Mouse (Mus musculus): ENCODE measurements around the gene Nr3c2. TPM values are rescaled to one million over a fixed set of nuclear protein-coding genes. Genes with fewer than 3 reads are reported as not detected.

The Nr3c2 gene
- polyA plus RNA-seq, 1 experiment from 2014 or later = 1.2 TPM

- DNase-seq (ENCODE audit: low spot score, missing footprints) (no peak), ATAC-seq (ENCODE audit: low FRiP score) (no peak)
- H3K4me3 ChIP-seq (ENCODE audit: low read depth, low read length) = no peak overlapping the region
- no peaks in the 10 kb centered on the region for H3K36me3 ChIP-seq (ENCODE audit: control insufficient read depth, insufficient read depth, low read length)
- H3K27me3 ChIP-seq (ENCODE audit: control insufficient read depth, insufficient read depth, low read length) = no peaks in the 10 kb centered on the region
- no peaks in the 10 kb centered on the region for H3K4me1 ChIP-seq (ENCODE audit: control insufficient read depth, insufficient read depth, low read length)
- no peak overlapping the region for H3K27ac ChIP-seq (ENCODE audit: low read depth, low read length)
- 89% methylated on average over 4 of the region's 4 CpGs for WGBS
- H3K9ac ChIP-seq (ENCODE audit: low read length) = no peak overlapping the region
- H3K4me2 ChIP-seq = no peak overlapping the region
- no peaks in the 10 kb centered on the region for H3K9me3 ChIP-seq (ENCODE audit: control insufficient read depth, low read length)
Observed at GRCm38 (mm10) chr8:77169757-77170438, 270.7 kb downstream of the Nr3c2 start.

- Histone ChIP-seq H3K9me3 (ENCODE audit: control insufficient read depth, low read length) (no peaks in the 10 kb centered on the region), H3K9ac (ENCODE audit: low read length) (no peak overlapping the region), H3K27me3 (ENCODE audit: control insufficient read depth, insufficient read depth, low read length) (no peaks in the 10 kb centered on the region), H3K4me1 (ENCODE audit: control insufficient read depth, insufficient read depth, low read length) (no peaks in the 10 kb centered on the region), H3K36me3 (ENCODE audit: control insufficient read depth, insufficient read depth, low read length) (no peaks in the 10 kb centered on the region), H3K4me3 (ENCODE audit: low read depth, low read length) (no peak overlapping the region), H3K27ac (ENCODE audit: low read depth, low read length) (no peak overlapping the region), H3K4me2 (no peak overlapping the region)
- DNase-seq (ENCODE audit: low spot score, missing footprints) (no peak), ATAC-seq (ENCODE audit: low FRiP score) (no peak)
- WGBS = 92% methylated on average over 4 of the region's 4 CpGs
Observed at GRCm38 (mm10) chr8:77170439-77170759, 271.2 kb downstream of the Nr3c2 start.

DNA sequence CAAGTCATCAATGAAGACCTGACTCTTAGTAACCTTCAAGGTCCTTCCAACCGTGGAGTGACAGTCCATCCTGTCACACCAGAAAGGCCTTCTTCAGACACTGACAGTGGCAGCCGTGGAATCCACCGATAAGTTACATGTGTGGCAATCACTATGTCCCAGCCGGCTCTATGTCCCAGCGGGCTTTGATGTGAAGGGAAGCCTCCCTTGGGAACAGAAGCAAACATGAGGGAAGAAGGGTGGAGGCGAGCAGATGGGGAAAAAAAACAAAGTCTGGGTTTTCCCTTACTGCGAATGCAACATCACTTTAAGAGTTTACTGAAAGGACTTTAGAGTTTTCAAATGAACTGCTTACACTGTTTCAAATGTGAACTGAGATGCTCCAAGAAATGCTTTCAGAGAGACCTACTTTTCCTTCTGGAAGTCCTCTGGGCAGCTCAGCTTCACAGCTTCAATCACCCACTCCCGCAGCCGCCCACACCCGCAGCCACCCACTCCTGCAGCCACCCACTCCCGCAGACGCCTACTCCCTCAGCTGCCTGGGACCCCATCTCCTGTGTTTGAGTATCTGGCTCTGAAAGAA, 273.9 kb downstream of the Nr3c2 start:
- ATAC-seq (ENCODE audit: low FRiP score) = no peak
- H3K9ac ChIP-seq (ENCODE audit: low read length) = no peak overlapping the region
- H3K27me3 ChIP-seq (ENCODE audit: control insufficient read depth, insufficient read depth, low read length) = no peaks in the 10 kb centered on the region
- no peaks in the 10 kb centered on the region for H3K36me3 ChIP-seq (ENCODE audit: control insufficient read depth, insufficient read depth, low read length)
- no peak overlapping the region for H3K4me2 ChIP-seq
- H3K9me3 ChIP-seq (ENCODE audit: control insufficient read depth, low read length) = no peaks in the 10 kb centered on the region
- no peaks in the 10 kb centered on the region for H3K4me1 ChIP-seq (ENCODE audit: control insufficient read depth, insufficient read depth, low read length)
- no peak overlapping the region for H3K27ac ChIP-seq (ENCODE audit: low read depth, low read length)
- H3K4me3 ChIP-seq (ENCODE audit: low read depth, low read length) = no peak overlapping the region
- DNase-seq (ENCODE audit: low spot score, missing footprints) = no peak
- 67% methylated on average over 12 of the region's 12 CpGs for WGBS

- no peak overlapping the region for H3K27ac ChIP-seq (ENCODE audit: low read depth, low read length)
- no peaks in the 10 kb centered on the region for H3K27me3 ChIP-seq (ENCODE audit: control insufficient read depth, insufficient read depth, low read length)
- no peaks in the 10 kb centered on the region for H3K36me3 ChIP-seq (ENCODE audit: control insufficient read depth, insufficient read depth, low read length)
- no peak overlapping the region for H3K4me3 ChIP-seq (ENCODE audit: low read depth, low read length)
- H3K4me1 ChIP-seq (ENCODE audit: control insufficient read depth, insufficient read depth, low read length) = no peaks in the 10 kb centered on the region
- H3K9ac ChIP-seq (ENCODE audit: low read length) = no peak overlapping the region
- H3K9me3 ChIP-seq (ENCODE audit: control insufficient read depth, low read length) = no peaks in the 10 kb centered on the region
- no peak overlapping the region for H3K4me2 ChIP-seq
- 41% methylated on average over 3 of the region's 3 CpGs for WGBS
- DNase-seq (ENCODE audit: low spot score, missing footprints) (no peak), ATAC-seq (ENCODE audit: low FRiP score) (no peak)
Observed at GRCm38 (mm10) chr8:77173736-77174135, 274.5 kb downstream of the Nr3c2 start.

DNA sequence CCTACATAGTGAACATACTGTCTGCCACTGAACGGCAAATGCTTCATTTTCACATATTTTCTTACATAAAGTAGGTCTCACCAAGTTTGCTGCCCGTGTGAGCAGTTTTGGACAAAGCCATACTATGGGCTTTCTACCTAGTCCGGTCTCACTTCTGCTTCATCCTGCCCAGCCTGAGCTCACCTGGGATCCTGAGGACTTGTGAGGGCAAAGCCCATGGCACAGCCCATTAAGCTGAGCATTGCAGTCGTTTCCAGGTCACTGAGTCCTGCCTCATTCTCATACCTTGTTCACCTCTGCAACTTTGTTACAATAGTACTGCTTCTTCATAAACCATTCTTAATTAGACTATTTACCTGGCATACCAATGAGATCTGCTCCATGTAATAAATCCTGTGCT, 276.2 kb downstream of the Nr3c2 start:
- Histone ChIP-seq H3K27ac (ENCODE audit: low read depth, low read length) (no peak overlapping the region), H3K27me3 (ENCODE audit: control insufficient read depth, insufficient read depth, low read length) (no peaks in the 10 kb centered on the region), H3K4me1 (ENCODE audit: control insufficient read depth, insufficient read depth, low read length) (no peaks in the 10 kb centered on the region), H3K9ac (ENCODE audit: low read length) (no peak overlapping the region), H3K36me3 (ENCODE audit: control insufficient read depth, insufficient read depth, low read length) (no peaks in the 10 kb centered on the region), H3K9me3 (ENCODE audit: control insufficient read depth, low read length) (no peaks in the 10 kb centered on the region), H3K4me2 (no peak overlapping the region), H3K4me3 (ENCODE audit: low read depth, low read length) (no peak overlapping the region)
- DNase-seq (ENCODE audit: low spot score, missing footprints) = no peak
- ATAC-seq (ENCODE audit: low FRiP score) = no peak
- 89% methylated on average over 4 of the region's 4 CpGs for WGBS

- 76% methylated on average over 4 of the region's 4 CpGs for WGBS
- Histone ChIP-seq H3K27ac (ENCODE audit: low read depth, low read length) (no peak overlapping the region), H3K36me3 (ENCODE audit: control insufficient read depth, insufficient read depth, low read length) (no peaks in the 10 kb centered on the region), H3K9me3 (ENCODE audit: control insufficient read depth, low read length) (no peaks in the 10 kb centered on the region), H3K27me3 (ENCODE audit: control insufficient read depth, insufficient read depth, low read length) (no peaks in the 10 kb centered on the region), H3K9ac (ENCODE audit: low read length) (no peak overlapping the region), H3K4me1 (ENCODE audit: control insufficient read depth, insufficient read depth, low read length) (no peaks in the 10 kb centered on the region), H3K4me3 (ENCODE audit: low read depth, low read length) (no peak overlapping the region), H3K4me2 (no peak overlapping the region)
- peak; percentile 54 for ATAC-seq (ENCODE audit: low FRiP score)
- DNase-seq (ENCODE audit: low spot score, missing footprints) = no peak
Observed at GRCm38 (mm10) chr8:77176343-77176742, 277.1 kb downstream of the Nr3c2 start.

DNA sequence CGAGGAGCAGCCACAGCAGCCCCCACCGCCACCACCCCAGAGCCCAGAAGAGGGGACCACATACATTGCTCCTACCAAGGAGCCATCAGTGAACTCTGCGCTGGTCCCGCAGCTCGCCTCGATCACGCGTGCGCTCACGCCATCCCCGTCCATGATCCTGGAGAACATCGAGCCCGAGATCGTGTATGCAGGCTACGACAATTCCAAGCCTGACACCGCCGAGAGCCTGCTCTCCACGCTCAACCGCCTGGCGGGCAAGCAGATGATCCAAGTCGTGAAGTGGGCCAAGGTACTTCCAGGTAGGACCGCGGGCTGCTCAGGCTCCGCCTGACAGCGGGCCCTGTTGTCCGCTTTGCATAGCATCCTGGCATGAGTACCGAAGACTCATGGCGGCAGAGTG, 286.6 kb downstream of the Nr3c2 start:
- ATAC-seq (ENCODE audit: low FRiP score) (no peak), DNase-seq (ENCODE audit: low spot score, missing footprints) (no peak)
- no peak overlapping the region for H3K9ac ChIP-seq (ENCODE audit: low read length)
- no peak overlapping the region for H3K4me3 ChIP-seq (ENCODE audit: low read depth, low read length)
- no peaks in the 10 kb centered on the region for H3K4me1 ChIP-seq (ENCODE audit: control insufficient read depth, insufficient read depth, low read length)
- H3K36me3 ChIP-seq (ENCODE audit: control insufficient read depth, insufficient read depth, low read length) = no peaks in the 10 kb centered on the region
- H3K27ac ChIP-seq (ENCODE audit: low read depth, low read length) = no peak overlapping the region
- no peaks in the 10 kb centered on the region for H3K9me3 ChIP-seq (ENCODE audit: control insufficient read depth, low read length)
- WGBS = 92% methylated on average over 28 of the region's 28 CpGs
- H3K27me3 ChIP-seq (ENCODE audit: control insufficient read depth, insufficient read depth, low read length) = no peaks in the 10 kb centered on the region
- H3K4me2 ChIP-seq = no peak overlapping the region

- H3K4me1 ChIP-seq (ENCODE audit: control insufficient read depth, insufficient read depth, low read length) = no peaks in the 10 kb centered on the region
- no peaks in the 10 kb centered on the region for H3K9me3 ChIP-seq (ENCODE audit: control insufficient read depth, low read length)
- ATAC-seq (ENCODE audit: low FRiP score) (no peak), DNase-seq (ENCODE audit: low spot score, missing footprints) (no peak)
- H3K27me3 ChIP-seq (ENCODE audit: control insufficient read depth, insufficient read depth, low read length) = no peaks in the 10 kb centered on the region
- 83% methylated on average over 9 of the region's 9 CpGs for WGBS
- H3K4me2 ChIP-seq = no peak overlapping the region
- no peak overlapping the region for H3K27ac ChIP-seq (ENCODE audit: low read depth, low read length)
- H3K36me3 ChIP-seq (ENCODE audit: control insufficient read depth, insufficient read depth, low read length) = no peaks in the 10 kb centered on the region
- no peak overlapping the region for H3K9ac ChIP-seq (ENCODE audit: low read length)
- H3K4me3 ChIP-seq (ENCODE audit: low read depth, low read length) = no peak overlapping the region
Observed at GRCm38 (mm10) chr8:77186914-77187536, 287.8 kb downstream of the Nr3c2 start.

DNA sequence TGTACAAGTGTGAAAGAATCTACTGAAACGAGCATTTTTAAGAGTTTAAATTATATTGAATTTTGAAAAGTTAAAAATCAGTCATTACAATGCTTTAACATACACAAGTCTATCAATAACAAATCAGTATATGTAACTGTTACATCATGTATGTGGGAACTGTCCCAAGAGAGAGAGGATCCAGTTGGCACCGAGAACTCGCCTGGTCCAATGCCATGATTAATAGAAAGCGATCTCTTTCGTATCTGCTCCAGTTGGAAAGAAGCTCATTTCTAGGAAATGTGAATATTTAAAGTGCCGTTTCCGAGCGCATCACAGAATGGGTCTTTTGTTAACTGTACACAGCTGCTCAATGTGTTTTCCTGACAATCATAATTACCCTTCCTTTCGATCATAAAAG, 288.5 kb downstream of the Nr3c2 start:
- 91% methylated on average over 9 of the region's 9 CpGs for WGBS
- ATAC-seq (ENCODE audit: low FRiP score) = no peak
- Histone ChIP-seq H3K36me3 (ENCODE audit: control insufficient read depth, insufficient read depth, low read length) (no peaks in the 10 kb centered on the region), H3K27me3 (ENCODE audit: control insufficient read depth, insufficient read depth, low read length) (no peaks in the 10 kb centered on the region), H3K4me3 (ENCODE audit: low read depth, low read length) (no peak overlapping the region), H3K9ac (ENCODE audit: low read length) (no peak overlapping the region), H3K4me2 (no peak overlapping the region), H3K4me1 (ENCODE audit: control insufficient read depth, insufficient read depth, low read length) (no peaks in the 10 kb centered on the region), H3K9me3 (ENCODE audit: control insufficient read depth, low read length) (no peaks in the 10 kb centered on the region), H3K27ac (ENCODE audit: low read depth, low read length) (no peak overlapping the region)
- DNase-seq (ENCODE audit: low spot score, missing footprints) = no peak

All from midbrain, embryonic 11.5 days (tissue).